Mouse (Mus musculus) midbrain, embryonic 15.5 days (tissue): Measurements from ENCODE around the gene Tmem50b. TPM values are rescaled to one million over a fixed set of nuclear protein-coding genes. Genes with fewer than 3 reads are reported as not detected.

Experiments
- ATAC-seq: fragments of 200-750 bp; cut with Nextera tagmentation; replicated peaks from 2 replicates; pipeline ENCODE4 v1.8.0; 2017; ENCODE audit warnings: moderate TSS enrichment
- H3K27ac ChIP-seq: fragments of 300-500 bp; sonication (generic); 2 replicates; pipeline ENCODE4 v1.5.1; 2015; ENCODE audit warnings: mild to moderate bottlenecking, inconsistent platforms
- H3K27me3 ChIP-seq: fragments of 300-500 bp; sonication (generic); replicated peaks from 2 replicates; pipeline ENCODE4 v1.6.1; 2015; ENCODE audit warnings: inconsistent platforms
- H3K36me3 ChIP-seq: fragments of 300-500 bp; sonication (generic); replicated peaks from 2 replicates; pipeline ENCODE4 v1.6.1; 2015; ENCODE audit warnings: inconsistent platforms
- H3K4me1 ChIP-seq: fragments of 300-500 bp; sonication (generic); 2 replicates; pipeline ENCODE4 v1.6.1; 2015; ENCODE audit warnings: inconsistent platforms
- H3K4me2 ChIP-seq: fragments of 300-500 bp; sonication (generic); 2 replicates; pipeline ENCODE4 v1.6.1; 2015; ENCODE audit warnings: inconsistent platforms, mild to moderate bottlenecking, moderate library complexity
- H3K4me3 ChIP-seq: fragments of 300-500 bp; sonication (generic); 2 replicates; pipeline ENCODE4 v1.5.1; 2015; ENCODE audit warnings: mild to moderate bottlenecking, inconsistent platforms
- H3K9ac ChIP-seq: fragments of 300-500 bp; sonication (generic); 2 replicates; pipeline ENCODE4 v1.6.1; 2015; ENCODE audit warnings: mild to moderate bottlenecking, inconsistent platforms
- H3K9me3 ChIP-seq: fragments of 300-500 bp; sonication (generic); 2 replicates; pipeline ENCODE4 v1.6.1; 2016; ENCODE audit warnings: inconsistent platforms
- WGBS: fragments of 180-500 bp; shearing (Covaris S2); methylation state at CpG from one replicate; pipeline ENCODE4 v1.1.7; 2015; ENCODE audit warnings: mixed read lengths; 5-methylcytosine and 5-hydroxymethylcytosine counted together
- polyA plus RNA-seq: library from polyadenylated mRNA; unstranded; fragments of >200 nt; fragmentation: Nextera tagmentation; extraction: Ambion mirVana; gene quantifications from 2 replicates; pipeline ENCODE4 v1.2.1, GENCODE M21; 2015

Tmem50b gene
- polyA plus RNA-seq, 1 experiment from 2014 or later: 81.6 TPM

GRCm38 (mm10) chr16:91585617-91586016 lies 12.0 kb downstream of the Tmem50b start:
- no peaks in the 10 kb centered on the region for H3K4me1 ChIP-seq
- H3K9me3 ChIP-seq: no peaks in the 10 kb centered on the region
- no peak overlapping the region for H3K4me3 ChIP-seq
- no peak overlapping the region for H3K27ac ChIP-seq
- no peak for ATAC-seq
- H3K36me3 ChIP-seq: no peaks in the 10 kb centered on the region; the same call in 1 of the 2 replicates
- 87% methylated on average over 5 of the region's 5 CpGs for WGBS
- no peak overlapping the region for H3K4me2 ChIP-seq
- H3K27me3 ChIP-seq: no peaks in the 10 kb centered on the region
- H3K9ac ChIP-seq: no peak overlapping the region

DNA sequence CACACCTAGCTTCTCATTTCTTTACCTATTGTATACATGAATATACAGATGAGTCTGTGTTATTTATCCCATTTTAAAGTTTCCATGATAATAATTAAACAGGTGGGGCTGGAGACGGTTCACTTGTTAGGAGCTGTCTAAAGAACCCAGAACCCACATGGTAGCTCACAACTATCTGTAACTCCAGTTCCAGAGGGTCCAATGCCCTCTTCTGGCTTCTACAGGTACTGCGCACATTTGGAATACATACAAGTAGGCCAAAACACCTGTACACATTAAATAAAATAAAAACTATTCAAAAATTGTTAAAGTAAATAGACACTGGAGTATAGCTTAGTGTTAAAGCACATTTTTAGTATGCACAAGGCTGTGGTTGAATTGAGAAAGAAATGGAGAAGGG lies 15.3 kb downstream of the Tmem50b start:
- Histone ChIP-seq H3K27ac (no peak overlapping the region), H3K9me3 (no peaks in the 10 kb centered on the region), H3K4me1 (no peaks in the 10 kb centered on the region), H3K4me3 (no peak overlapping the region), H3K4me2 (no peak overlapping the region), H3K36me3 (peaks cover 3% of the 10 kb centered on the region; the same call in 1 of the 2 replicates), H3K27me3 (no peaks in the 10 kb centered on the region), H3K9ac (no peak overlapping the region)
- ATAC-seq: no peak
- 74% methylated on average over 2 of the region's 2 CpGs for WGBS

DNA sequence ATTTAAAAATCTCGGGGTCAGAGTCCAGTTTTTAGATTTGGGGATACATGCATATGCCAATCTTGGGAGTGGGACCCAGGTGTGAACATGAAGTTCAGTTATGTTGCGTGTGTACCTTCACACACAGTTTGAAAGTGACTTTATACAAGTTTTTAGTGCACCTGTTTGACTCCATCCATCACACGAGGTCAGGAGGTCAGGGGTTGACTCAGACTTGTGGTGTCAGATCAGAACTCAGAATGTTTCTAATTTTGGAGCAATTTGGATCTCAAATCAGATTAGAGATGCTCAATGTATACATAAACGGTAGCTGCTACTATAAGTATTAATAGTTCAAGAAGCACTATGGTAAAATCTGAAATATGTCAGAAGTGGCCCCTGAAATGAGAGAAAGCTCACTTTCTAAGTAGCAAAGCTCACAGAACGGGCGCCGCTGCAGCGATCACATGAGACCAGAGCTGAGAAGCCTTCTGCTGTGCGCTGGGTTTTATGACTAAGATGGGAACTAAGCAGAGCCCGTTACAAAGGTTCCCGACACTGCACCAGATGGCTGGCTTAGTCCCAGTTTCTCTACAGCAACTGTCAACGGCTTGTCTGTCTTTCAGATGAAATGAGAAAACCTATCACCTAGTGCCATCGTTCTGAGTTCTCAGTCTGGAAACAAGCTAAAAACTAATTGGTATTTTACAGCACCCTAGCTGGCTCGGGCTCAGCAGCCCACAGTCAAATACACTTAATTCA lies 18.4 kb downstream of the Tmem50b start:
- no peak for ATAC-seq
- Histone ChIP-seq H3K27ac (no peak overlapping the region), H3K9ac (no peak overlapping the region), H3K4me3 (no peak overlapping the region), H3K27me3 (no peaks in the 10 kb centered on the region), H3K9me3 (no peaks in the 10 kb centered on the region), H3K4me2 (no peak overlapping the region), H3K36me3 (0 out of 2 replicates have a peak, but pooled peaks cover 4% of the 10 kb centered on the region), H3K4me1 (no peaks in the 10 kb centered on the region)
- 85% methylated on average over 14 of the region's 14 CpGs for WGBS

- 0 out of 2 replicates have a peak, but pooled peaks cover 4% of the 10 kb centered on the region for H3K36me3 ChIP-seq
- 73% methylated on average over 13 of the region's 13 CpGs for whole genome bisulfite sequencing
- H3K9ac ChIP-seq: no peak overlapping the region
- no peak for ATAC-seq
- no peak overlapping the region for H3K4me3 ChIP-seq
- H3K27me3 ChIP-seq: no peaks in the 10 kb centered on the region
- H3K4me2 ChIP-seq: no peak overlapping the region
- no peaks in the 10 kb centered on the region for H3K9me3 ChIP-seq
- H3K27ac ChIP-seq: no peak overlapping the region
- H3K4me1 ChIP-seq: no peaks in the 10 kb centered on the region
Measured at GRCm38 (mm10) chr16:91575151-91575550, 22.4 kb downstream of the Tmem50b start.

DNA sequence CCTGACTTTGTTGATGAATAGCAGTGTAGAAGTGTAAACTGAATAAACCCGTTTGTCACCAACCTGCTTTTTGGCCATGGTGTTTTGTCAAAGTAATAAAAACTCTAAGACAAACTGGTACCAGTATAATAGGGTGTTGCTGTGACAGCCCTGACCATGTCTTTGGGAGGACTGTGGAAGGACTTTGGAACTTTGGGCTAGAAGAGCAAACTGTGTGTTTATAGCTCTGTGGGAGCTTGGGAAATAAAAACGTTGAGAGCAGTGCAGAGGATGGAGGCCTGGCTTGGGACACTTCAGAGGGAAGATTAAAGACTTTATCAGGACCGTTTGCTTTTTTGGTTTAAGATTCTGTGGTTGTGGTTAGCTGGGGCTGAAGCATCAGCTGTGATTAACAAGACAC lies 26.5 kb downstream of the Tmem50b start:
- WGBS: 78% methylated on average over 3 of the region's 3 CpGs
- ATAC-seq: no peak

DNA sequence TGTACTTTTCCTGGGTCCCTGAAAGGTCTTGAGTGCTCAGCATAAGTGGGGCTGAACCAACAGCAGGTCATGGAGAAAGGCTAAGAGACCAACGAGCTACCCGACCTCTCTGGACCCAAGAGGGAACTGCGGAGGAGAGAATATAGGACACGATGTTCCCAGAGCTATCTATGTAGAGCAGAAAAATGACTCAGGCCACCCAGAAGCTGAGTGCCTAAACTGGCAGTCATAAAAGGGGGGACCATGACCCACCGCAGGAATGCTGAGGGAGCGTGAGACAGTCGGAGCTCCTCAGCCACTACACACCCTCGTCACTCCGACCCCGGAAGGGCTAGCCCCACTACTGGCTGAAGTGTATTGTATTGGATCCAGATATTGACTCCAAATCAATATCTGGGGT lies 28.6 kb downstream of the Tmem50b start:
- ATAC-seq: no peak
- Histone ChIP-seq H3K4me3 (no peak overlapping the region), H3K9ac (no peak overlapping the region), H3K9me3 (no peaks in the 10 kb centered on the region), H3K27ac (no peak overlapping the region), H3K4me2 (no peak overlapping the region), H3K36me3 (no peaks in the 10 kb centered on the region), H3K27me3 (no peaks in the 10 kb centered on the region), H3K4me1 (no peaks in the 10 kb centered on the region)
- 90% methylated on average over 10 of the region's 10 CpGs for WGBS

More for the DNA sequence above, 26.5 kb downstream of the Tmem50b start:
- H3K4me2 ChIP-seq: no peak overlapping the region
- H3K27me3 ChIP-seq: no peaks in the 10 kb centered on the region
- no peaks in the 10 kb centered on the region for H3K36me3 ChIP-seq
- H3K9ac ChIP-seq: no peak overlapping the region
- no peak overlapping the region for H3K27ac ChIP-seq
- no peaks in the 10 kb centered on the region for H3K4me1 ChIP-seq
- no peak overlapping the region for H3K4me3 ChIP-seq
- H3K9me3 ChIP-seq: no peaks in the 10 kb centered on the region

DNA sequence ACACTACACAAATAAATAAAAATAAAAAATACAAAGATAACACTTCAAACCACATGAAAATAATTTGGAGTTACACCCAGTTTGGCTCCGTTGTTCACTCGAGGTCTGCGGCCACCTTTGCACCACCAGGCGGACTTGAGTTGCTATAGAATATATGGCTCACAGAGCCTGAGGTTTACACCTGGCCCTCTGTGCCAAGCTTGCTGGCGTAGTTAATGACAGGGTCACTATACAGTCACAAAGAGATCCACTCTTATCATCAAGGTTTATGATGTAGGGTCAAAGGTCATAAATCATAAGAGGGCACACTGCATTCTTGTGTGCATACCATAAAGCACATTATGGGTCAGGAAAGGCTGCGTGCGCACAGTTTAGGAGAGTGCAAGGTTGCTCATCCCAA lies 31.6 kb downstream of the Tmem50b start:
- no peak overlapping the region for H3K9ac ChIP-seq

DNA sequence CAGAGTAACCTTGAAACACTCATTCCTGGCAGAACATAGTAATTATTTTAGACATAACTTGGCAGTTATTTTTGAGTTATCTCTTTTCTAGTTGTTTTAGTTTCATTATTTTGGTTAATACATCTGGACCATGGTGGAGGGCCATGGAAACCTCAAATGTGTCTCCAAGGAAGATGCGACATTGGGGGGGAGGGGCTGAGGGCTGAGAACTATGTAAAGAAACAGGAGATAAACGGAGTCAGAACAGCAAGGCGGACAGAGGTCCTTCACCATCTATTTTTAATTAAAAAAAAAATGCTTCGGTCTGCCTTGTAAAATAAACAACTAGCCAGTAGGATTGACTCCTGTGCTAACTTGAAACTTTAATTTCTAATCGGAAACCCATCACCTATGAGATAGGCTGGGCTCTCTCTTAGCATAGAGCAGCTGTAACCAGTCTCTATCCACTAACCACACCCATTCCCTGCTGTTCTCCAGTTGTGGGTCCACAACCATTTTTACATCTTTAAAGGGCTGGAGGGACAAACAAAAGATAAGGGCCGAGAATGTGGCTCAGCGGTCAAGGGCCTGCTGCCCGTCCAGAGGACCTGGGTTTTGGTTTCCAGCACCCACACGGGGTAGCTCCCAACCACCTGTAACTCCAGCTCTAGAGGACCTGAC lies 32.2 kb downstream of the Tmem50b start:
- no peaks in the 10 kb centered on the region for H3K9me3 ChIP-seq
- H3K27me3 ChIP-seq: no peaks in the 10 kb centered on the region
- WGBS: 76% methylated on average over 9 of the region's 9 CpGs

More for the DNA sequence above, 31.6 kb downstream of the Tmem50b start:
- Histone ChIP-seq H3K9me3 (no peaks in the 10 kb centered on the region), H3K27me3 (no peaks in the 10 kb centered on the region), H3K4me1 (no peaks in the 10 kb centered on the region), H3K4me2 (no peak overlapping the region), H3K27ac (no peak overlapping the region), H3K4me3 (no peak overlapping the region), H3K36me3 (0 out of 2 replicates have a peak, but pooled peaks cover 6% of the 10 kb centered on the region)
- 94% methylated on average over 7 of the region's 7 CpGs for WGBS
- no peak for ATAC-seq

DNA sequence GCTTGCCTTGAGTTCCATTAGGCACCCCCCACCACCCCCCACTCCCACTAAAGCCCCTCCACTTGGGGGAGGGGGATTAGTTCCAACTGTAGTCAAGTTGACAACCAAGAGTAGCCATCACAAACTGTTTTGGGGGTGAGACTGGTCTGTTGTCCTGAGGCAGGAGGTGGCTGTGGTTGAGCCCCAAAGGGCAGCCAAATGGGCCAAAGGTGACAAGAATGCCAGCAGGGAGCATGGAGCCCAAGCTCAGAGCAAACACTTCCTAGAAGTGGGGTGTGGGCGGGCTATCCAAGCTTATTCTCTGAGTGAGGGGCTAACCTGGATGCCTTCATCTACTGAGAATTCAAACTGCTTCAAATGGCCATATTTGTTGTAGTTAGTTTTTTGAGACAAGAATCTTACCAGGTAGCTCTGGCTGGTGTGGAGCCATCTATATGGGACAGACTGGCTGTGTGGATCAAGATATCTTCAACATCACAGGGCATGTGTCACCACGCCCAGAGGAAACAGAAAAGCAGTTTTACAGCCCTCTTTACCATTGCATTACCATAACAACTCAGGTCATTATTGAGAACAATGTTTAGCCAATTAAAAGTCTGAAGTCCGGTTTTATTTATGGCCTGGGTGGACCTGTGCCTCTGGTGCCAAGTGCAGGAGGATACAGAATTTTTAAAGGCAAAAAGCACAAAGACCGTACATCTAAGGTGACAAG lies 32.9 kb downstream of the Tmem50b start:
- WGBS: 90% methylated on average over 4 of the region's 4 CpGs
- Histone ChIP-seq H3K9ac (no peak overlapping the region), H3K4me2 (no peak overlapping the region), H3K36me3 (0 out of 2 replicates have a peak, but pooled peaks cover 6% of the 10 kb centered on the region), H3K27ac (no peak overlapping the region), H3K27me3 (no peaks in the 10 kb centered on the region), H3K9me3 (no peaks in the 10 kb centered on the region), H3K4me3 (no peak overlapping the region), H3K4me1 (no peaks in the 10 kb centered on the region)
- ATAC-seq: no peak

More for the DNA sequence above, 32.2 kb downstream of the Tmem50b start:
- Histone ChIP-seq H3K27ac (no peak overlapping the region), H3K4me3 (no peak overlapping the region), H3K4me1 (no peaks in the 10 kb centered on the region), H3K9ac (no peak overlapping the region), H3K4me2 (no peak overlapping the region), H3K36me3 (0 out of 2 replicates have a peak, but pooled peaks cover 6% of the 10 kb centered on the region)
- ATAC-seq: no peak

GRCm38 (mm10) chr16:91561541-91562457 lies 35.8 kb downstream of the Tmem50b start:
- Histone ChIP-seq H3K4me3 (no peak overlapping the region), H3K4me1 (no peaks in the 10 kb centered on the region), H3K27me3 (no peaks in the 10 kb centered on the region), H3K4me2 (no peak overlapping the region), H3K9me3 (no peaks in the 10 kb centered on the region), H3K27ac (no peak overlapping the region), H3K36me3 (0 out of 2 replicates have a peak, but pooled peaks cover 10% of the 10 kb centered on the region), H3K9ac (no peak overlapping the region)
- 73% methylated on average over 38 of the region's 38 CpGs for WGBS
- no peak for ATAC-seq

DNA sequence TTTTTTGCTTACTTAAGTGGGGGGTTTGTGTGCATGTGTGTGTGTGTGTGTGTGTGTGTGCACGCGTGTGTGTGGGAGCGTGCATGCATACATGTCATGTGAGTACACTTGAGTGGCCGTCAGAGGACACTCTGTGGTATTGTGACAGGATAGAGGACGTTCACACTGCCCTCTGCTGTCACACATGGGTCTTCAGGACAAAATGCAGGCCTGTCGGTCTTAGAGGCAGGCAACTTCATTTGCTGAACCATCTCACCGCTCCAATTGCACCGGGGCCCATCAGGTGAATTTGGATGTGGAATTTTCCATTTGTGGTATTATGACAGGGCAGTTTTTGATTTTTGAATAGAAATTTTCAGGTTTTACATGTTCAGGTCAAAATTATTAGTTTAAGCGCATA lies 36.5 kb downstream of the Tmem50b start:
- WGBS: 45% methylated on average over 9 of the region's 9 CpGs
- no peaks in the 10 kb centered on the region for H3K27me3 ChIP-seq
- no peaks in the 10 kb centered on the region for H3K9me3 ChIP-seq
- no peak overlapping the region for H3K9ac ChIP-seq
- 0 out of 2 replicates have a peak, but pooled peaks cover 10% of the 10 kb centered on the region for H3K36me3 ChIP-seq
- H3K27ac ChIP-seq: no peak overlapping the region
- no peak for ATAC-seq
- H3K4me3 ChIP-seq: no peak overlapping the region
- no peak overlapping the region for H3K4me2 ChIP-seq
- no peaks in the 10 kb centered on the region for H3K4me1 ChIP-seq
